Mouse (Mus musculus): ENCODE measurements around the gene Eml4.

DNA sequence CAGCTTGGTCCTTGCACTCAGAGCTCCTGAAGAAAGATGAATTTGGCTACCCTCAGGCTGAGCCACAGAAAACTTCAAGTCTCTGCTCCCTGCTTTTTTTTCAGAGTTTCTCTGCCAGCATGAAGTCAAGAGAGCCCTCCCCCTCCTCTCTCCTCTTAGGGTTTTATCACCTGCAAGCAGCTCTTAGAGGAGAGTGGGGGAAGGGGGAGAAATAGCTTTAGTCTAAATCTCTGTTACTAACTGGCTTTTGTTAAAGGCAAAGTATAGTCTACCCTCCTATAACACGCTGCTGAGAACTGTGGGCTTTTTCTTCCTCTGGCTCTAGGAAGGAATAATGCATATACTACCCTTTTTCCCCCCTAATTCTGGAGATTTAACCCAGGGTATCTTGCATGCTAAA lies 41.5 kb upstream of the Eml4 start:
- no peak for TF ChIP-seq CTCF (IDR thresholded peaks at IDR 0.05; ENCODE audit: low read depth, low read length)
- no peak for TF ChIP-seq POLR2AphosphoS5 (IDR thresholded peaks at IDR 0.05; ENCODE audit: insufficient replicate concordance, low read depth, low read length)
- no peak for TF ChIP-seq GATA1 (IDR thresholded peaks at IDR 0.05; ENCODE audit: borderline replicate concordance, low read length)
- no peak for TF ChIP-seq GATA2 (IDR thresholded peaks at IDR 0.05; ENCODE audit: borderline replicate concordance, low read depth, low read length)
- no peak for TF ChIP-seq TAL1 (conservative IDR thresholded peaks at IDR 0.05; ENCODE audit: low read depth, low read length)

Data from G1E (cell line).